Mouse (Mus musculus) brain, embryonic 14.5 days (tissue): Measurements from ENCODE around the gene Erf.

ENCODE experiments used
- CTCF ChIP-seq: fragments of 200-500 bp; IDR thresholded peaks from 2 replicates; pipeline ENCODE4 v1.5.1; 2012; ENCODE audit warnings: inconsistent platforms, mild to moderate bottlenecking, moderate library complexity, borderline replicate concordance; ENCODE audit not compliant: insufficient read depth, insufficient read length; ENCODE audit errors: extremely low read depth
- POLR2A ChIP-seq: fragments of 200-500 bp; IDR thresholded peaks from 2 replicates; pipeline ENCODE4 v1.6.1; 2012; ENCODE audit warnings: mild to moderate bottlenecking, inconsistent platforms, borderline replicate concordance; ENCODE audit not compliant: poor library complexity, insufficient read depth, insufficient read length, severe bottlenecking; ENCODE audit errors: extremely low read depth

DNA sequence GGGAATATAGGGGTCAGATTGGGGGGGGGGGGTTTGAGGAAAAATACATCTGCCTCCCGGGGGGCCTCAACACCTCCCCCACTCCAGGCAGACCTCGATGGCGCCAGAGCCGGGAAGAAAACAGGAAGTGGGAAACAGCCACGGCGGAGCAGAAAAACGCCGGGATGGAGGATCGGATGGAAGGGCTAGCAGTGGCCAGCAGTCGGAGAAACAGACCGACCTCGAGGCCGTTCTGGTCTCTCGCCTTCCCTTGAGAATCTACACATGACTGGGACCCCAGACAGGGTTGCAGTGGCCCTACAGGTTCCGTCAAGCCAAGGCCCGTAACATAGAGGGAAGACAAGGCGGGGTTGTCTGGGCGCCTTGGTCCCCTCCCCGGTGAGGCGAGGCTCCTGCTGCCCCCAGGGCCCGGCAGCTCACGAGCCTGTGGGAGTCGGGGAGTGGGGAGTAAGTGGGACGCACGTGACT is 1.7 kb downstream of the Erf start:
- TF ChIP-seq CTCF: no peak
- TF ChIP-seq POLR2A: no peak
